Mouse (Mus musculus) cerebellum, postnatal 25 days (tissue): Measurements from ENCODE around the gene Dnm3.
"Not testable (repeated sequence)": the region's sequence is repeated elsewhere in the genome, so short reads cannot be mapped to it uniquely, and the experiment has no call there.

ENCODE experiments used
- DNase-seq, 2 experiments: peaks; one replicate each; pipeline ENCODE4 v3.0.0; 2021; ENCODE audit warnings: mixed read lengths in 2 of 2

The Dnm3 gene

GRCm38 (mm10) chr1:162425930-162426478 lies 51.8 kb downstream of the Dnm3 start:
- DNase-seq: peak; percentile 29 to 34

GRCm38 (mm10) chr1:162422826-162423225 lies 55.0 kb downstream of the Dnm3 start:
- peak in 1 of 2 experiments; percentile 46 for DNase-seq

DNA sequence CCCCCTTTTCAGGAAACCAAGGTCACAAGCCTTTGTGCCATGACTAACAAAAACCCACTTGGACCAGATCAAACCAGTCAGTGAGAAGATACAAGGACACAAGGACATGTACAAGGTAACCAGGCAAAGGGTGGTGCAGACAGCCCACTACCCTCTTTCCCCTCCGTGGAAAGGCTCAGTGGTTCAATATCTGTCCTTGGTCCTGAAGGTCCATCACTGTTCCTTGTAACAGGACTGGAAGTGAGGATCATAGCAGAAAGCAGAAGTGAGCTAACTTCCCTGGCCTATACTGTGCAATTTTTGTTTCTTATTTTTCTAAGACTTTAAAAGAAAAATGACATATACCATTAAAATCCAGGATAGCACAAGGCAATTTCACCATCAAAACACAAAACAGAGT lies 64.0 kb downstream of the Dnm3 start:
- DNase-seq: no peak

DNA sequence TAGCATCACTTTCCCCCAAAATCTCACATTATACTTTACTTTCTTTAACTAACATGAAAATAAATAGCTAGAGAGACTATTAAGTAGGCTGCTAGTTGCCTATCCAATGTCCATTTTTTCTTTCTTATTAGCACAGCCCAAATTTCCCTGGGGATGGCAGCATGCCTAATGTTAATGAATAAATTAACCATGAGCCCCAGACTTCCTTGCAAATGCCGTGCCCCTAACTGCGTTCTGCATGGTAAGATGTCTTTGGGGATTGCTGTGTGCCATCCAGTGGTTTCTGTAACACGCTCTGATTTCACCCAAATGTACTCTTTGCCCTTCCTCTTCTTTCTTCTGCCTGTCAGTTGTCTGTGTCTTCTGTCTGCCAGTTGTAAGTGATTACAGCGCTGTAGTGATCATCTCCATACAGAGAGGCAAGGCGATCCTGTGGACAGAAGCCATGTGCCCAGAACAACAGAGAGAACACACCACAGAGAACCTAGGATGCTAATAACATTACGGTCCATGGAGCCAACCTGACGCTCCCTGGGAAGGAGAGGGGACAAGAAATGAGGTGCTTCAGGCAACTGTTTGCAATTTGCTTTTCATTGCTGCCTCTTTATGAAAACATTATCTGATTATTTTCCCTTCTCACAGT lies 64.9 kb downstream of the Dnm3 start:
- peak in 1 of 2 experiments; percentile 38 for DNase-seq

- DNase-seq: no peak
These were observed 67.4 kb downstream of the Dnm3 start for GRCm38 (mm10) chr1:162410207-162410965.

GRCm38 (mm10) chr1:162394549-162394948 lies 83.3 kb downstream of the Dnm3 start:
- DNase-seq: no peak

DNA sequence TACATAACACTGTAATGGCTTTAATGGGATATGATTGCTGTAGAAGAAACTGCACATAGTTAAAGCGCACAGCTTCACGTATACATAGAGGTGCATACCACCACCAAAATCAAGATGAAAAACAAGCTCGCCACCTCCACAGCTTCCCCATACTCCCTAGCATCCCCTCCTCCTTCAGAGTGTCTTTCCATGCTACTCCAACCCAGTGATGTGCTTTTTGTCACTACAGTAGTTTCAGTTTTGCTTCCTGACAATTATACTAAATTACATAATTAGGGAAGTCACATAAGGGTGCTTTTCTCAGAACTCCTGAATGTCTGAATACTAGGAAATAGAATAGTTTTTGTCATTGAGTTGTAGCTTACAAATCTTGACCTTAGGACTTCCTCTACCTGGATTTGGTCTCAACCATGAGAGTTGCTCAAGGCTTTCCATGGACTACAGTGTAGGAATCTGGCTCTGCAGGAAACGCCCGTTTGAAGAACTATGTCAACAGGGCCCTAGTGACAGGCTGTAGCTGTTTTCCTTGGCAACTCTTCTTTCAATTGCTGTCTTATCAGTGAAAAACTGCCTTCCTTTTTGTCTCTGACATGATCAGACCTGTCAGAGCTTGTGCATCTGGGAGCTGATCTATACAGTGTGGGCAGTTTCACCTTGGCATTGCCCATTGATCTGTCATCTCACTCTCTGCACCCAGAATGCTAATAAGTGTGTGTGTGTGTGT lies 89.2 kb downstream of the Dnm3 start:
- no peak for DNase-seq

GRCm38 (mm10) chr1:162373068-162373467 lies 104.8 kb downstream of the Dnm3 start:
- not testable (repeated sequence) for DNase-seq

- DNase-seq: no peak
These were observed 108.1 kb downstream of the Dnm3 start for GRCm38 (mm10) chr1:162369726-162370125.

GRCm38 (mm10) chr1:162361978-162362377 lies 115.9 kb downstream of the Dnm3 start:
- peak; percentile 48 to 66 for DNase-seq

- DNase-seq: peak; percentile 78 to 84
These were observed 118.6 kb downstream of the Dnm3 start for GRCm38 (mm10) chr1:162359270-162359669.

DNA sequence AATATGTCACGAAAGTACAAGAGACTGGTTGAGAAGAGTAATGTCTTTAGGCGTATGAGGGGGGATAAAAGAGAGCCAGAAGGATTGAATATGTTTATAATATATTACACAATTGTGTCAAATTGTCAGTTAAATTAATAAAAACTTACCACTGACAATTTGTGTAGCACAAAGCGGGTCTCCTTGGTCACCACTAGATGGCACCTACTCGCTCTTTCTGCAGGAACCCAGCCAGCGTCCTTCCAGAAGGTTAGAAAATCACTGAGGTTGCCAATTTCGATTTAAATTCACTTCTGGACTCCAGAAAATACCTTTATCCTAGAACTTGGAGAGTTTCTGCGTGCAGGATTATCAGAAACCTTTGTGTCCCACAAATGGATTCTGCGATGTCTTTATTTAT lies 119.8 kb downstream of the Dnm3 start:
- DNase-seq: peak; percentile 47 to 76

DNA sequence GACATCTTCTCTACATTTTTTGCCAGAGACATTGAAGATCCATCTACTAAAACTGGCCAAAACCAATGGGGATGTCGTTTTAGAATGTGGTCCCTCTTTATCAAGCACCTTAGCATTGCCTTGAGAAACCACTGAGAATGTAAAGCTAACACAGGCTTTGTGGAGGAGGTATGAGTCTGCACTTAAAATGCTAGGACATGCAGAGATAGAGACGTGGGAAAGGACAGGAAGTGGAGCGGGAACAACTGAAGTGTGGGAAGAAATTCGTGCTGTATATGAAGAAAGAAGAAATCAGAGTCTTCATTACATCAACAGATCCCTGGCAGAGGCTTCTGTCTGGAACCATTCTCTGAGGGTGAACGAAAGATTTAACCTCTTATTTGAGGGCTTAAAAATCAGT lies 121.4 kb downstream of the Dnm3 start:
- no peak for DNase-seq

- DNase-seq: no peak
These were observed 123.1 kb downstream of the Dnm3 start for GRCm38 (mm10) chr1:162354780-162355179.

- no peak for DNase-seq
These were observed 124.0 kb downstream of the Dnm3 start for GRCm38 (mm10) chr1:162353831-162354230.

GRCm38 (mm10) chr1:162349306-162349705 lies 128.5 kb downstream of the Dnm3 start:
- DNase-seq: peak; percentile 43 to 58

DNA sequence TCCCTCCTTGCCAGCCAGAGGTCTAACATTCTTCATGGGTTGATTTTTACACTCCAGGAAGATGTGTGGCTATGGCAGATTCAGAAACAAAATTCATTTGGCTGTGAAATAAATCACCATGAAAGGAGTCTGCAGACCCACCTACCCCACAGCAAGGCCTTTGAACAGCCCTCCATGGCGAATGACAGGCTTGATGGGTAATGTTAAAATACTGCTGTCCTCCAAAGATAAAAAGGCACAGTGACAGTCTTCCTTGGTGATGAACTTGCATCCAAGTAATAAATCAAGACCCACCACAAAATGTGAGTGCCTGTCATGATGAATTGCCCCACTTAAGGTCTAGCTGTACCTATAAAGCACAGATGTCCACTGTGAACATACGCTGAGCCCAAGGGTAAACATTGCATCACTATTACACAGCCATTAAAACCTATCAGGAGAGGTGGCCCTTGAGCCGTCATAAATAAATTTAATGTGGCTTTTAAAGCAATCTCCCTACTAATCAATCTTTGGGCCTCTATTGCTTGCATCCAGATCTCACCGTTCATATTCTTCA lies 131.3 kb downstream of the Dnm3 start:
- no peak for DNase-seq

- DNase-seq: no peak
These were observed 140.7 kb downstream of the Dnm3 start for GRCm38 (mm10) chr1:162337170-162337569.

- no peak for DNase-seq
These were observed 141.2 kb downstream of the Dnm3 start for GRCm38 (mm10) chr1:162336640-162337039.

- DNase-seq: no peak
These were observed 141.6 kb downstream of the Dnm3 start for GRCm38 (mm10) chr1:162336224-162336623.

GRCm38 (mm10) chr1:162328673-162329072 lies 149.2 kb downstream of the Dnm3 start:
- DNase-seq: no peak

DNA sequence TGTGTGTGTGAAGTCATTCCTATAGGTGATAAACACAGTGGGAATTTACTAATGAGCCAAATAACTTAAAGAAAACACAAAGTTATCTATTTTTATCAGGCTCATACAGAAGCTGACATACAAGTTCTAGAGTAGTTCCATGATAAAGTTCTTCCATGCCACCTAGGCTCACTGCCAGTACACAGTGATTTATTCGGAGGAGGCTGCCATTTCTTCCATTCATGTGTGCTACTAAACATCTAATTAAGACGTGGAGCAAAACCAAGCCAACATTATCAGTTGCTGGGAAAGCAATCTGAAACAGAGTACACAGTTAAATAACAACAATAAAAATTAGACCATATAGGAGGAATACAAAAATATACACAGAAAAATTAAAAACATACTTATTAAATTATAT lies 150.2 kb downstream of the Dnm3 start:
- no peak for DNase-seq

GRCm38 (mm10) chr1:162324412-162324811 lies 153.4 kb downstream of the Dnm3 start:
- no peak for DNase-seq
